Mouse (Mus musculus): ENCODE measurements around the gene Ncoa7.

Ncoa7 gene

DNA sequence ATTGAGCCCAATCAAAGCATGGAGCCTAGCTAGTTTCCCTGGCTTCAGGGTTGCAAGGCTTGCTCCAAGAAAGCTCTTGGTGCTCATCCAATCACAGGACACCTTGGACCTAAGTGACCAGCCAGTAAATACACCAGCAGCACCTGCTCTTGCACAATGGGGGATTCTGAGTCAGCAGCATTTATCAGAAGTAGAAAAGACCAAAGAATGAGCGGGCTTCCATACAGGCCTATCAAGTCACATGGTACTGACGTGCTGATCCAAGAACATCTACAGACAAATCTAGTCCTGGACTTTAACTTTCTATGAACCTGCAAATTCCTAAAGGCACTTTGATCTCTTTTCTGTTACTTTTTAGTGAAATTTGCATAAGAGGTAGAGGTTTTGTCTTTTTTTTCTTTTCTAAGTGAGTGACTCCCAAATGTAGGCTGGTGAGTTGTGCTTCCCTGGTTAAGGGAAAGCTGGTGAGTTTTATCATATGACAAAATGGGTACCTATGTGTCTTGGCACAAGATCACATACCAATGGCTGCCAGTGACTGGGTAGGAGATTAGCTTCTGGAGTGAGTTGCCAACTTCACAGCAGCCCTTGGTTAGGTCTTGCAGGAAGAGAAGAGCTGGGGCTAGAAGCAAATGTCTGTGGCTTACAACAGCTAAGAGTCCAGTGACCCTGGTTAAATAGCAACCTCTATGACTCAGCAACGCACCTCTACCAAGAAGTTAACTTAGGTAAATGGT is 57.7 kb downstream of the Ncoa7 start:
- in situ Hi-C loops (cut with MboI, MseI), result no loop called here

DNA sequence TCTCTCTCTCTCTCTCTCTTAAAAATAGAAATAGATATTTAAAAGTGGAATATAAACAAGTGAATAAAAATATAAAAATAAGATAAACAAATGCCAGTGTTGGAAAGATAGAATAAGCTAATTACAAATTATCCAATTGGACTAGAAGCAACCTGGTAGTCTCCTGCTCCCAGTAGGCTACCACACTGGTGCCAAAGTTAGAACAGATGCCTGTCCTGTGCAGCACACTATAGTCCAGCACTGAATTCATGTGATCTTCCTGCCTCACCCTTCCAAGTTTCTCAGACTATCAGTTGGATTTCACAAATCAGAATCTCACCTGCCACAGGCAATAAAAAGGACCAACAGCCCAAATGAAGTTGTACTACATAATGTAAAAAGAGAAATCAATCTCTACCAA is 59.9 kb downstream of the Ncoa7 start:
- in situ Hi-C loops (cut with MboI, MseI), result no loop called here

DNA sequence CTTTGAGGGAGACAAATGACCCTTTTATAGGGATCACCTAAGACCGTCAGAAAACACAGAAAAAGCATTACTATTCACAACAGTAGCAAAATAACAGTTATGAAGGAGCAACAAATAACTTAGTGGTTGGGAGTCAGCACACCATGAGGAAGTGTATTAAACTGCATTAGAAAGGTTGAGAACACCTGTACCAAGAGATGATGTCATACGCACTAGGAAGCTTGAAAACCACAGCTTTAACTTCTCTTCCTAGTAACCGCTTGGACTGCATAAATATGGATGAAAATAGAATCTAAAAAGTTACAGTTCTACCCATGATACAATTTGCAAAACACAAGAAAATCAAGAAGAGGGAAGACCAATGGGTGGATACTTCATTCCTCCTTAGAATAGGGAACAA is 64.7 kb downstream of the Ncoa7 start:
- in situ Hi-C loops (cut with MboI, MseI), result no loop called here

DNA sequence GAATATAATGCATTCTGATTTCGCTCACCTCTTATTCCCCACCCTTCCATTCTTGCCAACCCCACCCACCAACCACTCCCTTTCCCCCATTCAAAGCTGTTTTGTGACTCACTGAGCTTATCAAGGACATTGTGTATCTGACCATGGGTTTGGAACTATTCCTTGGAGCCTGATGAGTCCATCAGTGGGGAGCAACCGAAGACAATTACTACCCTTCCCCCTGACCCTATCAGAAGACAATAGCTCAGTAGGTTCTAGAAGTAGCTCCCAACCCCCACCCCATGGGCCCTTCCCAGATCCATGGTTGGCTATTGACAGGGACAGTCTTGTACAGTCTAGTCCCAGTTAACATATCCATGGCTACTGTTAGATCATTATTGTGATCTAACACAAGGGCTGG is 65.8 kb downstream of the Ncoa7 start:
- in situ Hi-C loops (cut with MboI, MseI), result no loop called here

DNA sequence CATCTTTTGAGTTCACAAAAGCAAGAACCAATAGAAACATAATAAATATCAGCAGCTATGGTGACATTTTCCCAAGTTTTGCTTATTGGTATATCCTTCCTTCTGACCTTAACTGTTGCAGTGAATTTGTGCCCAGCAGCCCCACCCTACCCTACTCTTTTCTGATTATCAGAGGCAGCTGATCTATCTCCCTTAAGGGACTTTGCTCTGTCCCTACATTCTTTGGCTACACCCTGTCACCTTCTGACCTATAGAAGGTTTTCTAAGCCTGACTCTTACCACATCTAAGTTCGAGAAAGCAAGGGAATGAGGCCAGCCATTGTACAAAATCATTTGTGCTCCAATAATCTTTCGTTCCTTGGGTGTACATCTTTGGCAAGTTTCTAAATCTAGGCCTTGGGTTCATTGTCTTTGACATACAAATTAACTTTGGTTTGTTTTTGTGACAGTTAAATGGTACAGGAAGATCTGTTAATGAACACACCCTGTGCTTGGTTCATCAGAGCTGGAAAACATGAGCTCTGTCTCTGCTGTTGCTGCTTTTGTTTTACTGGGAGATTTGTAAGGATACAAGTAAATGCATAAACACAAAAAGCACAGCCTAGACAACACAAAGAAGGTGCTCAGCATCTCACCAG is 69.9 kb downstream of the Ncoa7 start:
- in situ Hi-C loops (cut with MboI, MseI), result no loop called here

- in situ Hi-C loops (cut with MboI, MseI), result no loop called here
These were observed 71.7 kb downstream of the Ncoa7 start for GRCm38 (mm10) chr10:30731321-30731914.

DNA sequence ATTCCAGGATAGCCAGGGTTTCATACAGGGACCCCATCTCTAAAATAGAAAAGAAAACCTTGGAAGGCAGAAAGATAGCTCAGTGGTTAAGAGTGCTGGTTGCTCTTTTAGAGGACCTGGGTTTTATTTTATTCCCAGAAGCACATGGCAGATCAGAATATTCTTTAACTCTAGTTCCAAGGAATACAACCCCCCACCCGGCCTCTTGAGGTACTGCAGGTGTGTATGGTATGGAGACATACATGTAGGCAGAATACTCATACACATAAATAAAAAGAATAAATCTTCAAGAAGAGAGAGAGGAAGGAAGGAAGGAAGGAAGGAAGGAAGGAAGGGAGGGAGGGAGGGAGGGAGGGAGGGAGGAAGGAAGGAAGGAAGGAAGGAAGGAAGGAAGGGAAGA is 72.3 kb downstream of the Ncoa7 start:
- in situ Hi-C loops (cut with MboI, MseI), result no loop called here

DNA sequence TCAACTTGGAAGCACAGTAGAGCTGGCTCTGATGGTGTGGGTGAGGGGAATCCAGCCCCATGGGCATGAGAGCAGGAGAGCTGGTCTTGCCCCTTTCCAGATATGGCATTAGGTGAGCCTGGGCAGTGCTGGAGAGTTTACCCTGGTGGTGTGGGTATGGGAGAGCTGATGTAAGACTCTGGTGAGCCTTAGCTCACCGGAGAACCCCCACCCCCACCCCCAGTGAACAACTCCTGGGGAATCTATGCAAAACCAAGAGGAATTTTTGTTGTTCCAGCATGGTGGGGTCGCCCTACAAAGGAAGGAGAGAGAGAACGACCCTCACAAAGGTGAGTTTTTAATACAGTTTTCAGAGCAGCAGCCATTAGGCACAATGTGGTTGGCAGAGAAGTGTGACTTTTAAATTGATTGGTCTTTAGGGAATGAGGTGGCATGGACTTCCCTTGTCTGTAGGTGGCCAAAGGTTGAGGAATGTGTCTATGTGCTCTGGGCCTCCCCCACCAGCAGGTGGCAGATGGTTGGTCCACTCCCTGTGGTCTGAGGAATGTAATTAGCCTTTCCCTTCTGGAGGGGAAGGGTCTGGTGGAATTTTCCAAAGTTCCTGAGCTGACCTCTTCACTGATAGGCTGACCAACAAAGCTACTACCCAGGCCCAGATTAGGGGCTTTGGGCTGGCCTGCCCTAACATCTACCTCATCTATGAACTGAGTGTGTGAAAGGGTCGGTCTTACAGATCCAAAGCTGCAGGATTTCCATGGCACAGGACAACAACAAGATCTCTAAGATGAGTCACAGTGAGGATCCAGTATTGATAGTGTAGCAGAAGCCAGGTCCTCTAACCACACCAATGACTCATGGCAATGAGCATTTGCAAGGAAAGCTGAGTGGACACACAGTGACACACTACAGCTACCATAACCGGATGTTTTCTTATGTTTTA is 73.7 kb downstream of the Ncoa7 start:
- in situ Hi-C loops (cut with MboI, MseI), result no loop called here

GRCm38 (mm10) chr10:30723014-30723413 is 80.1 kb downstream of the Ncoa7 start:
- in situ Hi-C loops (cut with MboI, MseI), result loop anchor here (5.0 kb wide), 1 partner anchor 101 kb away; no protein-coding TSS in a partner anchor

GRCm38 (mm10) chr10:30720556-30720955 is 82.6 kb downstream of the Ncoa7 start:
- in situ Hi-C loops (cut with MboI, MseI), result loop anchor here (5.0 kb wide), 1 partner anchor 98 kb away; no protein-coding TSS in a partner anchor

DNA sequence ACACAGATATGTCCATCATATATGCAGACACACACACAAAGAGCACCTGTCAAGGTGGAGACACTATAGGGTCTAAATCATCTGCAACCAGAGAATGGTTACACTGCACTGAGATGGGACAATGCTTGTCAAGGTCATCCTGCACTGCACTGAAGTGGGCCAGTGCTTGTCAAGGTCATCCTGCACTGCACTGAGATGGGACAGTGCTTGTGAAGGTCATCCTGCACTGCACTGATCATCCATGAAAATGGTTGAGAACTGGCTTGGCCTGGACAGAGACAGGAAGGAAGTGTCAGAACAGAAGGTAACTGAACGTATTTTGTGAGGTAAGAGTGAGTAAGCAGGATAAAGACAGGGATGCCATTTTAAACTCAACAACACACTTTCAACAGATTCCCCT is 83.2 kb downstream of the Ncoa7 start:
- in situ Hi-C loops (cut with MboI, MseI), result loop anchor here (5.0 kb wide), 1 partner anchor 98 kb away; no protein-coding TSS in a partner anchor

GRCm38 (mm10) chr10:30718703-30719340 is 84.3 kb downstream of the Ncoa7 start:
- in situ Hi-C loops (cut with MboI, MseI), result no loop called here

DNA sequence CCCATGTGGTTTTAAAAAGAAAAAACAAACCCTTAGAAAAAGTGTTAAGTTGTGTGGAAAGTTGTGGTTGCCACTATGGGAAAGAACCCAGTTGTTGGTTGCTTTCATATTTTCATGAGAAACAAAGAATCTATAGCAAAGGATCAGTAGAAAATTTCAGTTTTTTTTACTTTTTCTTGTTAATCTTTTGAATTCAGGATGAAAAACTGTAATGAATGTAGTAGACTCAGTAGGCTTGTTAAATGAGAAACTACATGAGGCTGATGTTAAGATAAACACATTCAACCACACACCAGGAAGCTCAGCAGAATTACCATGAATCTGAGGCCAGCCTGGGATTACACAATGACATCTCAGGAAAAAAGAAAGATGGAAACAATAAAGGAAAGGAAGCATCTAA is 87.0 kb downstream of the Ncoa7 start:
- in situ Hi-C loops (cut with MboI, MseI), result no loop called here

GRCm38 (mm10) chr10:30712540-30712939 is 90.6 kb downstream of the Ncoa7 start:
- in situ Hi-C loops (cut with MboI, MseI), result no loop called here

- in situ Hi-C loops (cut with MboI, MseI), result no loop called here
These were observed 93.2 kb downstream of the Ncoa7 start for GRCm38 (mm10) chr10:30709846-30710403.

DNA sequence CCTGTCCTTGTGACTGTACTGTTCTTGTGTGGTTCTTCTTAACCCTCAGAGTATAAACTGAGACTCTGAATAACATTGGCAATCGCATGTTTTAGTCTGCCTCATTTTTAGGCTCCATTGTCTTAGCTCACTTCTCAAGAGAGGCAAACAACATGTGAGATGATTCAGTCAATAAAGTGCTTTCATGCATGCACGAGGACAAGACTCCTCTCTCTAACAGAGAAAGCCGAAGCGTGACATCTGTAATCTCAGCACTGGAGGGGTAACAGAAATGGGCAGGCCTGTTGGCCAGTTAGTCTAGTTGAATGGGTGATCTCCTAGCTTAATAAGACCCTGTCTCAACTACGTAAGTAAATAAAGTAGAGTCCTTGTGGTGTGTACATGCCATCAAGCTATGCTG is 95.1 kb downstream of the Ncoa7 start:
- in situ Hi-C loops (cut with MboI, MseI), result no loop called here

DNA sequence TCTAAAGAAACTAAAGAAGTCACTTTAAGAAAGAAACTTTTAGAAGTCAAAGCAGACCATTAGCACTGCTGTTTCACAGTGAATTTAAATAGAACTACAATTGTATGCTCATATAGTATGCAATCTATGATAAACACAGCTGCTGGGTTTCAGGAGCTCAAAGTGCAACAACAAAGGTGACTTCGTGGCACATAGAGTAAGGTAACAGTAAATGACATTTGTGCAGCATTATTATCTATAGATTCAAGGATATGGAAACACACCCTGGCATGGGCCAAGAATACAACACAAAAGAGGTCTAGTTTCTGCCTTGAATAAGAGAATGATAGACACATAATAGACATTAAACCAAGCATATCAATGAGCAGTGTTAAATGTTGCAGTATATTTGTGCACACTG is 100.5 kb downstream of the Ncoa7 start:
- in situ Hi-C loops (cut with MboI, MseI), result no loop called here

DNA sequence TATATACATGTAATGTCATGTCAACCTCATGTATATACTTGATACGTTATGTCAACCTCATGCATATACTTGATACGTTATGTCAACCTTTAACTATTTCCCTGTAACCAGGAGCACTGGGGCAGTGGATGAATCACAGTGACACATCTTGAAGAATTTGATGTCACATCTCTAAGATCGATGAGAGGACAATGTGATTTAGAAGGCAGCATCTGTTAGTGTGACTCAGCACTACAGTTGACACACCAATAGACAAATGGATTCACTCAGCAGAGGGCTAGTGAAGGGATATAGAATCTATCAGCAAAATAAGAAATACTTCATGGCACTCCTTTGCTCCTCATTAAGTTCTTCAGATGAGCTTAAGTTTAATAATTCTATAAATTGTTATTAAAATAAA is 116.3 kb downstream of the Ncoa7 start:
- in situ Hi-C loops (cut with MboI, MseI), result no loop called here

DNA sequence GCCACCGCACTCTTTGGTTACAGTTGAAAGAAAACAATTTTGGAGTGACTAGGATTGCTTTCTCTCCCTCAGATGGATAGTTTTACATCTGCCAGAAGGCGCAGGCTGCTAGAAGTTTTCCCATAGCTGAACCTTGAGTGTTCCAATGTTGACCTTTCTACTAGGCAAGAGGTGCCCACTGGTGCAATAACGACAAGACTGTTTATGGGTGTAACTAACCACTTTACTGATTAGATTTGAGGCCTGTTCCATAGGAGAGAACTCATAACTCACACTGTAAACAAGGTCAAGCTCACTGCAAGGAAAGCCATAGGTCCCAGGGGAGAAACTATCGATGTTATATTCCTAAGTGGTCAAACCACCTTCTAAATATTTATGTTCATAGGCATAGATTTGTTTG is 119.7 kb downstream of the Ncoa7 start:
- in situ Hi-C loops (cut with MboI, MseI), result no loop called here

- in situ Hi-C loops (cut with MboI, MseI), result no loop called here
These were observed 123.4 kb downstream of the Ncoa7 start for GRCm38 (mm10) chr10:30679756-30680155.

DNA sequence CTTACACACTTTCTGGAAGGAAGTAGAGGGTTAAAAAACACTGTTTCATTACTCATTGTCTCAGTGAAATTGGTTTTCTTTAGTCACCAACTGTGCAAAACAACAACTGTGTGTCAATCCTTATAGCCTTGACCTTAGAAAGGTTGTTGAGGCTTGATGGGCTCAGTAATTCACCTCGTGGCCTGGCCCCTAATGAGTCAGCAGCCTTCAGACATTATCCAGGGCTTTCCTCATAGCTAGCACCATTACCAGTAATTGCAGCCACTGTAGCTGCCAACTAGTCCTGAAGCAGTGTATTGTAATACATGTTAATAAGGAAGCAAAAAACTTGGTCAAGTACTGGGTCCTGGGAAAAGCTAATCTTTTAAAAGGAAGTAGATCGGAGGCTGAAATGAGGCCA is 125.1 kb downstream of the Ncoa7 start:
- in situ Hi-C loops (cut with MboI, MseI), result no loop called here
